1 mouse cellular context compared by ENCODE assay signal in the genomic region with DNA sequence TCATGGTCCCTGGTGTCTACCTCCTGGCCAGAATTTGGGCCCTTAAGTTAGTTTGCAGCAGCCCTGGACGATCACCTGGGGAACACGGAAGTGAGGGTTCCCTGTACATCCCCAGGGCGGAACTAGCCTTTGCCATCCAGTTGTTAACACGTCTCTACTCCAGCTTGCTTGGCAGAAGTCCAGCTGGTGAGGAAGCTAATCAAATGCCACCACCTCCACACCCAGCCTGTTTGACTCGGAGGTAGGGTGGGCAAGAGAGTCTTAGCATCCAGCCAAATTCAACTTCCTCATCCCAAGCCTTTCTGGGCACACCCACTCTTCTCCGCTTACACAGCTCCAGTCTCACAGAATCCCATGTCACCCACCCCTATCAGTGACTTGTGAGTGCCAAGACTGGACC.
A peak's percentile ranks its signal among the peaks of the same experiment; 100 is the strongest.
TF ChIP-seq lines count a peak whose summit lies in the region.

No protein-coding gene starts in this region.

TF ChIP-seq in MEL, 35 proteins besides CTCF, POLR2A, EP300 and RAD21 (continued from another document):
- TF ChIP-seq MYC (IDR thresholded peaks at IDR 0.05; ENCODE audit: low read depth, low read length) = peak; percentile 31; the same call in 1 of the 2 replicates
- TF ChIP-seq TAL1 (IDR thresholded peaks at IDR 0.05; ENCODE audit: low read length) = peak; percentile 62
- TF ChIP-seq SIN3A (IDR thresholded peaks at IDR 0.05; ENCODE audit: low read length) = peak; percentile 55
- TF ChIP-seq TBP (IDR thresholded peaks at IDR 0.05; ENCODE audit: low read depth, low read length) = peak; percentile 31; the same call in 1 of the 2 replicates
- peak; percentile 93 for TF ChIP-seq ELF1 (IDR thresholded peaks at IDR 0.05; ENCODE audit: low read depth, low read length)
- peak; percentile 8; the same call in 1 of the 2 replicates for TF ChIP-seq RCOR1 (IDR thresholded peaks at IDR 0.05; ENCODE audit: low read depth, low read length)
- peak; percentile 64; the same call in 1 of the 2 replicates for TF ChIP-seq HCFC1 (IDR thresholded peaks at IDR 0.05; ENCODE audit: low read depth, low read length)
- TF ChIP-seq MAX (IDR thresholded peaks at IDR 0.05; ENCODE audit: low read length) = no peak
- no peak for TF ChIP-seq JUND (IDR thresholded peaks at IDR 0.05; ENCODE audit: low read depth, low read length)
- peak; percentile 57; the same call in 1 of the 2 replicates for TF ChIP-seq TCF12 (IDR thresholded peaks at IDR 0.05; ENCODE audit: low read depth, low read length)
- 0 out of 2 replicates have a peak, but pooled peaks have one; percentile 25 for TF ChIP-seq GATA1 (IDR thresholded peaks at IDR 0.05; ENCODE audit: low read depth, low read length)
- 0 out of 2 replicates have a peak, but pooled peaks have one; percentile 24 for TF ChIP-seq MXI1 (IDR thresholded peaks at IDR 0.05; ENCODE audit: low read depth, low read length)
TF ChIP-seq in MEL: peak in this region for 12.
